Mouse (Mus musculus) large intestine, adult 2 months (tissue): Measurements from ENCODE around the gene Thap4. TPM values are rescaled to one million over a fixed set of nuclear protein-coding genes. Genes with fewer than 3 reads are reported as not detected.

Experiments used
- DNase-seq: peaks from one replicate; pipeline ENCODE4 v3.0.0-alpha.2; 2012; ENCODE audit warnings: low read depth, low spot score
- WGBS: fragments of 180-500 bp; shearing (Covaris S2); methylation state at CpG from one replicate; pipeline ENCODE4 v1.1.7; 2018; 5-methylcytosine and 5-hydroxymethylcytosine counted together
- polyA plus RNA-seq: library from polyadenylated mRNA; depleted of rRNA; stranded (reverse); fragments of >200 nt; gene quantifications from 2 replicates; pipeline ENCODE4 v1.2.3, GENCODE M21; 2012

Thap4 gene
- polyA plus RNA-seq, 1 experiment = 122 TPM

DNA sequence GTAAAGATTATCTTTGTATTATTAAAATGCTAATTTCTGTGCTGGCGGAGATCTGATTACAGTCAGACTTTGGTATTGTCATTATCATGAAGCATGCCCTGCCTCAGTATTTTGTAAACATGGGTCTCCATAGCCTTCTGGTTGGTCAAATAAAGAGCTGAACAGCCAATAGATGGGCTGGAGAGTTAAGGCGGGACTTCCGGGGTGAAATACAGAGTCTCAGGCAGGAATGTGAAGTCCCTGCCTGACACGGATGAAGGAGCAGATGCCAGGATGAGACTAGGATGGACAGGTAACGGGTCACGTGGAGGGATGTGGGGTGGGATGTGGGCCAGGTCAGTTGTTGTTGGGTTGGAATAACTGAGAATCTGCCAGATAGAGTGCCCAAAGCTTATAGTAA is 3.4 kb downstream of the Thap4 start, which contains the start of gene Atg4b:
Gene Atg4b, plus strand, starts transcription at position 211 of the 400 bp plus-strand sequence.
- DNase-seq = no peak
- WGBS = 88% methylated on average over 6 of the region's 6 CpGs

DNA sequence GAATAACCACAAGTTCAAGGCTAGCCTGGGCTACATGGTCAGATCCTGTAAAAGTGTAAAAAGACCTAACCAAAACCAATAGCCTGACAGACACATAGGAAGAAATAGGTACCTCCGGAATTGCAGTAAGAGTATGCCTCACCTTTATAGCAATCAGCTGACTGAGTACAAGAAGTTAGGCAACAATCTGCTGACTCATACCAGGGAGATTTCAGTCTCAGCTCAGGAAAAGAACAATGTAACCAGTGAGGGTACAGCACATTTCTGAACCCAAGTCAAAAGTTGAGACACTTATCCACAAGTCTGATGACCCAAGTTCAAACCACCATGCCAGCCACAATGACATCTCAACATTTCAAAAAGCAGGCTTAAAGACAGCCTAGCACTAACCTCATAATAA is 6.1 kb downstream of the Thap4 start:
- DNase-seq = no peak
- WGBS = 50% methylated on average over 1 of the region's 1 CpGs

DNA sequence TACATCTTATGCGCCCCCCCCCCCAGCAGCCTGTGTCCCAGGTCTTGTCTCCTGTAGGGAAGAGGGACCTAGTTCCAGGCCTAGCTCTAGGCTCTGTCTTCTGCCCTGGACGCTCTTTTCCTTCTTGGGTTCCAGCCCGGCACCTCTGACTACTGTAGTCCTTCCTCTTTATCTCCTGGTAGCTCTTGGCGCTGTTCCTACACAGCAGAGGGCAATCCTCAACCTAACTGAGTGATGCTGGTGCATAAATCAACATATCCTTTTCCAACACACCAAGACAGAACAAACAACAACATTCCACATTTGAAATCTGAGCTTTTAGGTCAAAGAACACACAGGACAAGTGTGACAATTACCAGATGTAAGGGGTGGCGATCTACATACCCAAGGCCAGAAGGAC is 8.5 kb downstream of the Thap4 start:
- DNase-seq = no peak
- WGBS = 79% methylated on average over 5 of the region's 5 CpGs

DNA sequence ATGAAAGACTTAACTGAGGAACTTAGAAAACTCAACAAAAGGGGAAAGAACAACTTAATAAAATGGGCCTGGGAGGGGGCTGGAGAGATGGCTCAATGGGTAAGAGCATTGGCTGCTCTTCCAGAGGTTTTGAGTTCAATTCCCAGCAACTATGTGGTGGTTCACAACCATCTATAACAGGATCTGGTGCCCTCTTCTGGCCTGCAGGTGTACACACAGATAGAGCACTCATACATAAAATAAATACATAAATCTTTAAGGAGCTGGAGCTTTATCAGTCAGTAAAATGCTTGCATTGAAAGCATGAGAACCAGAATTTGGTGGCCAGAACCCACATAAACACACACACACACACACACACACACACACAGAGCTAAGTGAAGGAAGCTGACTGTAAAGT is 11.8 kb downstream of the Thap4 start:
- DNase-seq = no peak

DNA sequence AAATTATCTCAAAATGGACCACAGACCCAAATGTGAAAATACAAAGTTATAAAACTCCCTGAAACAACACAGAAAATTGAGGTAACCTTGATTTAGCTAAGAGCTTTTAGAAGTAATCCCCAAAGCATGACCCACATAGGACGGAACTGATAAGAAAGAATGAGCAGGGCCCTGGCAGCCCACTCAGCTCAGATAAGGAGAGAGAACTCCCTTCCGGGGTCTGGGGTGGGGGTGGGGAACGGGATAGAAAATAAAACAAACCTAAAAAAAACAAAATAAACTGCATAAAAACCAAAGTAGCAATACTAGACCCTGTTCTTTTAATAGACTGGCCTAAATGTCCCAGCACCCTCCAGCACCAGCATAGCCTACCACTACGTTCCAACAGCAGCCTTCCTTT is 12.7 kb downstream of the Thap4 start:
- 88% methylated on average over 4 of the region's 4 CpGs for WGBS

DNA sequence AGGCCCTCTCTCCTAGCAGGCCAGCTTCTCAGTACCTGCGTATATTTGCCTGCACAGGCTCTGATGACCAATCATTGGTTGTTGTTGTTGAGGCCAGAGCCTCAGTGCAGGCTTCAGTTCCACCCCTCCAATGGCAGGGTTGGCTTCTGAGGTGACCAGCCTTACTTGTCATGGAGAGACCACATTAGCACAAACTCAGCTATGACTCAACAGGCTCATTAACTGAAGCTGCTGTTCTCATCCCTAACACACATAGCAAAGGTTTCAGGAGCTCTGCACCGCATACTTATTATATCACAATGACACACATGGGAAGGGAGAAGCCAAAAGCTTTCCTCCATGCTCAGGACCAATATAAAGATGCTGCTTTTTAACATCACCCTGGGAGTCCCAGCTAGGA is 14.0 kb downstream of the Thap4 start:
- WGBS = 88% methylated on average over 2 of the region's 2 CpGs
- DNase-seq = no peak

More for the DNA sequence above, 12.7 kb downstream of the Thap4 start:
- no peak for DNase-seq

DNA sequence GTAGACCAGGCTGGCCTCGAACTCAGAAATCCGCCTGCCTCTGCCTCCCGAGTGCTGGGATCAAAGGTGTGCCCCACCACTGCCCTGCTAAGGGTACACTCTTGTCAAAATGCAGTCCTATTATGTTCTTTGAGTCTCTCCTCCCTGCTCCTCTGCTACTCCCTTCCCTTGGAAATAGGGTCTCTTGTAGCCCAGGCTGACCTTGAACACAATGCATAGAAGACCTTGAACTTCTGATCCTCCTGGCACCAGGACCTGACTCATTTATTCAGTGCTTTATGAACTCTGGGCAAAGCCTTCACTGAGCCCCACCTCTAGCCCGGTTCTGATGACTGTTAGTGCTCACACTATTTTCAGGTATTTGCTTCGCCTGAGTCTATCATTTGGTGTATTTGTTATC is 17.0 kb downstream of the Thap4 start:
- DNase-seq = no peak
- WGBS = 82% methylated on average over 5 of the region's 5 CpGs

DNA sequence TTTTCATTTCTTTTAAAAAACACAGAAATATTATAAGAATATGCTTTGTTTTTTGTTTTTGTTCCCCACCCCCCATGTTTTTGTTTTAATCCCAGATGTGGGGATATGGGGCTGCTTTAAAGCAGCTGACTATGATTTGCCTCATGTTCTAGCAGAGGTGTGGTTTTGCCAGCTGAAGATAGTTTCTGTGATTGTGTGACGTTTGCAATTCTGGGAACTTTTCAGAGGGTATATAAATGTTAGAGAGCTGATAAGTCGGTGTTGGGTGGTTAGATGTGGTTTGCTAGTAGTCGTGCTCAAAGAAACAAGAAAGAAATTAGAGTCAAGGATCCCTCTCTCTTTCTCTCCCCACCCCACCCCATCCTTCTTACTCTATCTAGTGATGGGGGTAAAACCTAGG is 18.8 kb downstream of the Thap4 start:
- DNase-seq = no peak
- 90% methylated on average over 3 of the region's 3 CpGs for WGBS

DNA sequence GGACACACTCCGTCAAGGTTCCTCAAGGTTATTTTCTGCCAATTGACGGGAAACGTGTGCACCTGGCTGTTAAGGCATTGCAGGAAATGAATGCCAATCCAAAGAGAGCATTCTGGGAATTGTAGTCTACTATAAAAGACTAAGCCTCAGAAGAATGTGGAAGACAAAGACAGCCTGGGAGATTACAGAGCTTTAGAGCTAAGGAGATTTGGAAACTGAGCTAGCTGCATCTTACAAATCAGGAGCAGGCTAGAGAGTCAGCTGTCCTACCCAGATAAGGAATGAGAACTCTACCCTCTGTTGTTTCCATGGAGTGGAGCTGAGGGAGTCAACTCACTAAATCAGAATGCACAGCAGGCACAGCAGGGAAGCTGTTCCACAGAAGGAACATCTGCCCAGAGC is 22.8 kb downstream of the Thap4 start:
- no peak for DNase-seq
- WGBS = 12% methylated on average over 3 of the region's 3 CpGs

DNA sequence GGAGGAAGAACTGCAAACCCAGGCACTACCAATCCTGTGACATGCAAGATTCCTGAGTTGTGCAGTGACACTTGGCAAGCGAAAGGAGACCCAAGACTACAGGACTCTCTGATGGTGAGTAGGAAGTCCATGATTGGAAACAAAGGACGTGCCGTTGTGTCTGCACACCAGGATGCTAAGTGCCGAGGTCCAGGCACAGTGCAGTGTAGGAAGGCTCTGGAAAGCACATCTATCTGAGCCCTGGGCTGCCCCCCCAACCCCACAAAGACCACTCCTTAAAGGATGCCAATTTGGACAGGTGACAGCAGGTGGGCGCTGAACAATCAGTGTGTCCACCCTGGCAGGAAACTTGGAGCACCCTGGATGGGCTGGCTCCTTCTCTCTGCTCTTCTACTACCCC is 23.6 kb downstream of the Thap4 start:
- WGBS = 74% methylated on average over 5 of the region's 5 CpGs
- DNase-seq = no peak

DNA sequence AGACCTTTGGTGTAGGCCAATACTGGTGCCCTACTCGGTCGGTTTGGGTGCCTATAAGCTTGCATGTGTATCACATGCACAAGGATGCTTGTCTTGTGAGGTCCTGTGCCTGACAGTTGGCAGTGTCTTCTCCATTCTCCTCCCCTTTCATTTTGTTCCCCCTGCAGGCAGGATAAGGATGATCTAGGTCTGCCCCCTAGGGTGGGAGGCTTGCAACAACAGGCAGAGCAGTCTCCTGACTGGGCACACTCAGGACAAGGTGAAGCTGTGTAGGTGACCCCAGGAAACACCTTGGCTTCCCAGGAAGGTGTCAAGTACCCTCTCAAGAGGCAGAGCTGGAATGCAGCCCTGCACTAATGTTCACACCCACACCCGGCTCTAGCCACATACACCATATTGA is 27.7 kb downstream of the Thap4 start:
- no peak for DNase-seq
- 46% methylated on average over 3 of the region's 3 CpGs for WGBS

DNA sequence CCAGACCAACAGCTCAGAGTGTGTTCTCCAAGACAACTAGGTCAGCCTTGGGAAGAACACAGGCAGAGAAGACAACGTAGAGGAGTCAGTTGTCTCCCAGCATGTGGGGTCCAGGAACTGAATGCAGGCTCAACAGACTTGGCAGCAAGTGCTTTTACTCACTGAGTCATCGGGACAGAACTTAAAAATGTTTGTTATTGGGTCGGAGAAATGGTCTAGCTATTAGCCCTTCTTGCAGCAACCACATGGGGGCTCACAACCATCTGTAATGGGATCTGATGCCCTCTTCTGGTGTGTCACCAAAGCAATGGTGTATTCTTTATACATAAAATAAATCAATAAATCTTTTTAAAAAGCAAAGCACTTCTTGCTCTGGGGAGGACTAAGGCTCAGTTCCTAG is 28.5 kb downstream of the Thap4 start:
- WGBS = 56% methylated on average over 3 of the region's 3 CpGs
- DNase-seq = no peak

DNA sequence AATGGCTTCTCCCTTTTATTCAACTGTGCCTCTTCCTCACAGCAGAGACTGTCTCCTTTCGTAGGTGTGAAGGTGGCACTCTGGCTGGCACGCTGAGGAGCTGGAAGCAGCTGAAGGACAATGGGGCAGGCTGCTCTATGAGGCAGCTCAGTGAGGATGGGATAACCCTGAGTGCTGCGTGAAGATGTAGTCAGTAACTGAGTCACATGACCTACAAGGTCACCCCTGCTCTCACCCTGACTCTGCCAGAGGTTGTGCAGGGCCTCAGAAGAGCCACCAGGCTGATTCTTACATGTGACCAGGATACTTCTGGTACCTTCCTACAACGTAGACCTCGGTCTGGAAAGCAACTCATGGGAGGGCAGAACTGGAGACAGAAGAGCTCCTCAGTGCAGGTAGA is 29.0 kb downstream of the Thap4 start:
- 83% methylated on average over 5 of the region's 5 CpGs for WGBS
- no peak for DNase-seq

DNA sequence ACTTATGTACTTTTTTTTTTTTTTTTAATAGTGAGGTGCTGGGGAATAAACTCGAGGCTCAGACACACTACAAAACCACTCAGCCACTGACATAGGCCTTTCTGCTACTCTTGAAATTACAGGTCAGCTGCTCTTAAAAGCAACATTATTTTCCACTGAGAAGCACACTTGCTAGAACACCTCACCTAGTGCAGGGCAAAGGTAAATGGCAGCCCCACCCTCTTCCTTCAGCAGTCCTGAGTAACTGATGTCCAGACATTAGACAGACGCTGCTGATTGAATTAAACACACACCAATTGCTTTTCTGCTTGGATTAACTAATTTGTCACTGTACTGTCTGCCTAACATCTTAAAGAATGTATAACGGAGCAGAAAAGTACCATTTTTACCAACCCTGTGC is 30.0 kb downstream of the Thap4 start:
- no peak for DNase-seq

DNA sequence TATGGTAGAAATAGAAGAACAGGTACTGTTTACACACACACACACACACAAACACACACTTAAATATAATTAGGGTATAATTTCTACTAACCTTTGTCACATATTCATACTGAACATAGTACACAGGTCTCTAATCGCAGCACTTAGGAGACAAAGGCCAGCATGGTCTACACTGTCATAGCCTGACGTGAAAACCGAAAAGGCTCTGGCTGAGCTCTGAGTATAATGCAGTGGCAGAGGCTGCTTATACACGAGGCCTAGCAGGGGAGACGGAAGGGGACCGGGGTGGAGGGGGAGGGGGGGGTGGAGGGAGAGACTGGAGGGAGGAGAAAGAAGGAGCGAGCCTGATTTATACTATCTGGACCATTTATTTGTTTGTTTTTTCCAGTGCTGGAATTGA is 33.1 kb downstream of the Thap4 start:
- no peak for DNase-seq
- WGBS = 64% methylated on average over 7 of the region's 7 CpGs

More for the DNA sequence above, 30.0 kb downstream of the Thap4 start:
- WGBS = 40% methylated on average over 3 of the region's 3 CpGs

DNA sequence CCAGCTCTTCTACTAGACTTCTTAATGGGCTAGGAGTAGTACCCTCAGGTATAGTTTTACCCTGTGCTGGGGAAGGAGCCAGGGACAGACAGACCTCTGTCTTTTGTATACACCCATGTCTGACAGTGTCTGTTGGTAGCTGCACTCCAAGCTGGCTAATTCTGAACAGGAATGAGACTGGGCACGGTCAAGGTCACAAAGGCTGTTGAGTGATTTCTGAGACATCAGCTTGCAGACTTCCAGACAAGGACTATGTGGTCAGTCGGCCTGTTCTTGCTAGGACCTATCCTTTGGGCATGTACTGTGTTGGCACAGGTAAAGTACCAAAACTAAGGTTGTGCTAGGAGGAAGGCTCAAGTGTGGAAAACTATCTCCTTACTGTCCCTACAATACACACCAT is 38.5 kb downstream of the Thap4 start:
- DNase-seq = no peak
- 90% methylated on average over 2 of the region's 2 CpGs for WGBS

DNA sequence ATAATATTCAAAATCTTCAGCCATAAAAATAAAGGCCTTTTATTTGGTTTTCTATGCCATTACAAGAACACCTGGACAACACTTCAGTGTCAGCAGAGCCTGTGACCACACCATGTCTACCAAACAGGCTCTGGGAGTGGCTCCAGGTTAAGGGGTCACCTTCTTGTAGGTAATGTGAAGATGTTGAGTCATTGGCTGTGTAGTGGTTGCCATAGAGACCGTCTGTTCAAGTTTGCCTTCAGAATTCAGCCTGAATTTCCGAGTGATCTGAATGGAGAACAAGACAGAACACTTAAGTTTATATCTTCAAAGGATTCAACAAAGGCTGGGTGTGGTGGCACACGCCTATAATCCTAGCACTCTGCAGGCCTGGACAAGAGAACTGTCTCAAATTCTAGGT is 49.3 kb downstream of the Thap4 start:
- 49% methylated on average over 3 of the region's 3 CpGs for WGBS
- DNase-seq = no peak

DNA sequence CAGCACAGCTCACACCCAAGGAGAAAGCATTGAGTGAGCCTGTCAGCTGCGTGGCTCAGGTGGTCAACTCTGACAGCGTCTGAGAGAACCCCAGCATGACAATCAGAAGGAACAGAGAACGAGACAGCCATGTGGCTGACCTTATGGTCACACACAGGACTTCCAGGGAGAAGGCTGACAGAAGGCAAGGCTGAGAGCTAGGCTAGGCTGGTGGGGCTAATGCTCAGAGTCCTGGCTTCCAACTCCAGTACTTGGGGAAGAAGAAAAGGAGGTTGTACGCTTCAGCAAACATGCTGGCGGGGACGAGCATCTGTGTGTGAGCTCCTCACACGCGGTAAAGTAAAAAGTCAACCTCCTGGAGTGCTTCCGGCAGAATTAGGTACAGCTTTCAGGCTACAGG is 50.3 kb downstream of the Thap4 start:
- DNase-seq = no peak
- 97% methylated on average over 9 of the region's 9 CpGs for WGBS

DNA sequence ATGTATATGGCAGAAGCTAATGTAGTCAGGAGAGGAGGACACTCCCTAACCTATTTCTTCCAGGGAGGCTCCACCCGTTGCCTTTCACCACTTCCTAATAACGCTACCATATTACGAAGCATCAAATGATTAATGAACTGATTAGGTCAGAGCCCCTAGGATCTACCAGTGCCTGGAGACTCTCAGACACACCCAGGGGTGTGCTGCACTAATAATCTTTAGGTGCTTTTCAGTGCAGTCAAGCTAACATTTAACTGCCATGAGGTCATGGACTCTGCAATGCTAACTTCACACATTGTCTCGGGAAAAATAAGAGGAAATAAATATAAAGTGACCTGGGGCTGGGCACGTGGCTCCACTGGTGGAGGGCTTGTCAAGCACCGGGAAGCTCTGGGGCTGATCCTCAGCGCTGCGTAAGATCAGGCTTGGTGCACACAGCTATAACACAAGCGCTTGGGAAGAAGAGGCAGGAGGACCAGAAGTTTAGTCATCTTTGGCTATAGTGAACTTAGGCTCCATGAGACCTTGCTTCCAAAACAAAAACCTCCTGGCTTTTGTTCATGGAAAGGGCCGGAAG is 51.1 kb downstream of the Thap4 start:
- no peak for DNase-seq
- WGBS = 82% methylated on average over 10 of the region's 10 CpGs

DNA sequence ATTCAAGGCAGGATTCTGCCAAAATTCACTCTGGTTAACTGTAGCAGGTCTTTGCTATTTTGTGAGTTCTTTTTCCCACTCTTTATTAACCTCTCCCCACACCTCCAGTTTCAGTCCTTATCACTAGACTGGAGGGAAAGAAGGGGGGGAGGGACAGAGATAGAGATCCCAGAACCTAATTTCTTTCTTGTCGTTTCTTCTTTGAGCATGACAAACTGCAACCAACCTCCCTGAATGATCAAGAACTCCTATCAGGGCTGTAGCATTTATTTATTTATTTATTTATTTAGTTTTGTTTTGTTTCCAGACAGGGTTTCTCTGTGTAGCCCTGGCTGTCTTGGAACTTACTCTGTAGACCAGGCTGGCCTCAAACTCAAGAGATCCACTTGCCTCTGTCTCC is 52.6 kb downstream of the Thap4 start:
- WGBS = 88% methylated on average over 1 of the region's 1 CpGs
- no peak for DNase-seq

DNA sequence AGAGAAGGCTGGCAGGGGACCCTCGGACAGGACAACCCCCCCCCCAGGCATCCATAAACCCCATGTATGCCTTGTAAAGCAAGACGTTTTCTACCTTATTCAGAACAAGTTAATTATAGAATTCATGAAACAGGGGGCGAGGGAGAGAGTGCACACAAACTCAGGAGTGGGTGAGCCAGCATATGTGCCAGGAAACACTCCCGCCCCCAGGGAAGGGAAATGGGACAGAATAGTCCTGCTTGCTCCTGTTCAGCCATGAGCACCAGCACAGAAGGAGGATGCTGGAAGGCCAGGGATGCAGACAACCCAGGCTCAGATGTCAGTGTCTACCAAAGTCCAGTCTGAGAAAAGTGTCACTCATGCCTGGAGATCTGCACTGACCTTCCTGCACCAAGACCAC is 55.5 kb downstream of the Thap4 start:
- WGBS = 74% methylated on average over 4 of the region's 4 CpGs
- no peak for DNase-seq

DNA sequence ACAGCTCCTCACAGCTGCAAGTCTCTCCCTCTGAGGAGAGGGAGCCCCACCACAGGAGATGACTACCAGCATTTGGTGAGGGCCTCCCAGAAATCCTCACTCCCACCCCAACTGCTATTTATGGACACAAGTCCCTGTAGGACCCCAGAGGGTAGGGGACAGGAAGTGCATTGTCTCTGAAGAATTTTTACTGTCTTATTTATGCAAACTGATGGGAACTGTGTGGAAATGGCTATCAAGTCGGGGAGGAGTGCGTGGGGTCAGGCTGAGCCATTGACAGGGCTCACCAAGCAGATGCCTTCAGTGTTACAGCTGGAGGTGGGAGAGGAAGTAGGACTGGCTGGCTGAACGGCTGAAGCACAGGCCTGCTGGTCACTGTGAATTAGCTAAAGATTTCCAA is 57.3 kb downstream of the Thap4 start:
- no peak for DNase-seq
- 33% methylated on average over 3 of the region's 3 CpGs for WGBS
